Mouse (Mus musculus) monocyte, adult 5-6 weeks (primary cell): ENCODE data around the gene Ddit4. TPM values are rescaled to one million over a fixed set of nuclear protein-coding genes. Genes with fewer than 3 reads are reported as not detected.
A peak's percentile ranks its signal among the peaks of the same experiment; 100 is the strongest.

Experiments
- ATAC-seq: fragments of 153-309, 156-312 bp; replicated peaks from 2 replicates; pipeline ENCODE4 v1.8.0; 2017; ENCODE audit warnings: mild to moderate bottlenecking; ENCODE audit not compliant: low TSS enrichment, insufficient number of reproducible peaks, severe bottlenecking, poor library complexity, low FRiP score
- total RNA-seq: library from RNA; stranded (forward); fragments of 200-1000, 200-491, 200-594 nt; gene quantifications from 3 replicates; pipeline ENCODE4 v1.2.3, GENCODE M21; 2017

Ddit4 gene
- total RNA-seq, 1 experiment from 2014 or later: 34.2 TPM

- peak; percentile 86 for ATAC-seq
Measured at GRCm38 (mm10) chr10:59932521-59932920, 19.1 kb downstream of the Ddit4 start.

GRCm38 (mm10) chr10:59930996-59931395, 20.6 kb downstream of the Ddit4 start:
- no peak for ATAC-seq

- no peak for ATAC-seq
Measured at GRCm38 (mm10) chr10:59929205-59929604, 22.4 kb downstream of the Ddit4 start.

GRCm38 (mm10) chr10:59924305-59924704, 27.3 kb downstream of the Ddit4 start:
- ATAC-seq: no peak

GRCm38 (mm10) chr10:59923493-59923892, 28.1 kb downstream of the Ddit4 start:
- no peak for ATAC-seq

- peak; percentile 34; the same call in 1 of the 2 replicates for ATAC-seq
Measured at GRCm38 (mm10) chr10:59920810-59921681, 30.6 kb downstream of the Ddit4 start.

- no peak for ATAC-seq
Measured at GRCm38 (mm10) chr10:59920485-59920809, 31.2 kb downstream of the Ddit4 start.

- no peak for ATAC-seq
Measured at GRCm38 (mm10) chr10:59919494-59920181, 32.0 kb downstream of the Ddit4 start.

GRCm38 (mm10) chr10:59918111-59918510, 33.5 kb downstream of the Ddit4 start:
- ATAC-seq: no peak

- ATAC-seq: no peak
Measured at GRCm38 (mm10) chr10:59916649-59917048, 35.0 kb downstream of the Ddit4 start.

GRCm38 (mm10) chr10:59916159-59916558, 35.5 kb downstream of the Ddit4 start:
- no peak for ATAC-seq

- ATAC-seq: no peak
Measured at GRCm38 (mm10) chr10:59915196-59915962, 36.3 kb downstream of the Ddit4 start.

GRCm38 (mm10) chr10:59911561-59912198, 40.0 kb downstream of the Ddit4 start:
- ATAC-seq: no peak

- ATAC-seq: no peak
Measured at GRCm38 (mm10) chr10:59911091-59911490, 40.5 kb downstream of the Ddit4 start.

GRCm38 (mm10) chr10:59909357-59909847, 42.2 kb downstream of the Ddit4 start:
- no peak for ATAC-seq

GRCm38 (mm10) chr10:59908776-59909315, 42.8 kb downstream of the Ddit4 start:
- no peak for ATAC-seq

GRCm38 (mm10) chr10:59907695-59908299, 43.8 kb downstream of the Ddit4 start:
- ATAC-seq: peak; percentile 25; the same call in 1 of the 2 replicates

- no peak for ATAC-seq
Measured at GRCm38 (mm10) chr10:59907080-59907609, 44.5 kb downstream of the Ddit4 start.
